Mouse (Mus musculus) bone marrow, adult 2 months (tissue): ENCODE measurements around the gene Hist1h4f. TPM values are rescaled to one million over a fixed set of nuclear protein-coding genes. Genes with fewer than 3 reads are reported as not detected.
"Not testable (repeated sequence)": the region's sequence is repeated elsewhere in the genome, so short reads cannot be mapped to it uniquely, and the experiment has no call there.

Source experiments
- H3K27ac ChIP-seq: fragments of 200-500 bp; 2 replicates; pipeline ENCODE4 v1.5.1; 2012; ENCODE audit warnings: low read depth, mild to moderate bottlenecking, control low read depth, inconsistent platforms, low read length; ENCODE audit not compliant: control insufficient read depth, poor library complexity, insufficient read depth
- H3K4me1 ChIP-seq: fragments of 200-500 bp; 2 replicates; pipeline ENCODE4 v1.6.1; 2011; ENCODE audit warnings: low read length; ENCODE audit not compliant: control insufficient read depth, insufficient read depth
- H3K4me3 ChIP-seq: fragments of 200-500 bp; replicated peaks from 2 replicates; pipeline ENCODE3; 2011; ENCODE audit warnings: mild to moderate bottlenecking, low read depth, low read length, control low read depth; ENCODE audit not compliant: control insufficient read depth
- CTCF ChIP-seq: fragments of 200-500 bp; IDR thresholded peaks from 2 replicates; pipeline ENCODE4 v1.5.1; 2011; ENCODE audit warnings: low read length, control low read depth; ENCODE audit not compliant: control insufficient read depth, insufficient read depth
- POLR2A ChIP-seq: fragments of 200-500 bp; IDR thresholded peaks from 2 replicates; pipeline ENCODE4 v1.6.1; 2011; ENCODE audit warnings: low read depth, mild to moderate bottlenecking, control low read depth, low read length, borderline replicate concordance; ENCODE audit not compliant: control insufficient read depth
- WGBS: fragments of 180-500 bp; shearing (Covaris S2); methylation state at CpG from one replicate; pipeline ENCODE4 v1.1.7; 2018; 5-methylcytosine and 5-hydroxymethylcytosine counted together
- polyA plus RNA-seq: library from polyadenylated mRNA; stranded (reverse); fragments of >200 nt; gene quantifications from 2 replicates; pipeline ENCODE4 v1.2.4, GENCODE M21; 2011; ENCODE audit warnings: low replicate concordance; ENCODE audit not compliant: missing spikeins, insufficient read depth, insufficient read length

Gene Hist1h4f
- polyA plus RNA-seq, 1 experiment, result 284 TPM

GRCm38 (mm10) chr13:23586940-23587225, 35.4 kb upstream of the Hist1h4f start:
- WGBS, result 4% methylated on average over 1 of the region's 1 CpGs
- no peak for TF ChIP-seq CTCF
- TF ChIP-seq POLR2A, result no peak
- peaks cover 3% of the 10 kb centered on the region; the same call in 1 of the 2 replicates for H3K4me1 ChIP-seq
- peak overlapping the region; percentile 89 for H3K27ac ChIP-seq
- H3K4me3 ChIP-seq, result peak overlapping the region; percentile 56

DNA sequence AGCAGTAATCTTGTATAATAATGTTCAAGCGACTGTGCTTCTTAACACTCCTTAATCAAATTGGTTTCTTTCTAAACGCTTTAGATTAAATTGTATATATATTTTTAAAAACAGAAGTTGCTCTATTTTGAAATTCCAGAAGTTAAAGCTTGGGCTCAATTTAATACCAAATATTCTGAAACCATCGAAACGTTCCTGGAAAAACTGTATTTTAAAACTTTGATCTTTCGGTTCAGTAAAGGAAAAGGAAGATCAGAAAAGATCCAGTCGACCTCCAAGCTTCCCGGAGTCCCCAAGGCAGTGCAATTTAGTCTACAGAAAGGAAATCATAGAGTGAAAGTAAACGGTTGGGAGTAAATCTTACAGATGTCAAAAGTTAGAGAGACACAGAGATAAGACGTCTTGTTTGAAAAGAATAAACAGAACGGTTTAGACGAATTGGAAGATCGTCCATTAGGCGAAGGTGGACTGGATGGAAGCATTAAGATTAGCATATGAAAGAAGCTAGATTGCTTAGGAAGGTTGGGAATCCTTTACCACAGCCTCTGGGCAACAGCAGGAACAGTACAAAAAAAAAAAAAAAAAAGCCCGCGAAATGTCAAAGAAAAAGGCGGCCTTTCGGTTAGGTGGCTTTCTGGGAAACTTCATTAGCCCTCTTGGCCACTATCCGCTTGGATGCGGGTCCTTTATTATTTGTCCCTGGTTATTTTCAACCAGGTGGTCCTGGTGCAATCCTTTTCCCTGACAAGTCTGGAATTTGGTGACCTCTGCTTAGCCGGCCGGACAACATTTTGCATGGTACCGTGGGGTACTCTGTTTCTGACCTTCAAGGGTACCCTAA, 34.9 kb upstream of the Hist1h4f start:
- 3% methylated on average over 22 of the region's 22 CpGs for WGBS
- Histone ChIP-seq H3K27ac (peak overlapping the region; percentile 89), H3K4me1 (peaks cover 3% of the 10 kb centered on the region; the same call in 1 of the 2 replicates), H3K4me3 (peak overlapping the region; percentile 56)
- TF ChIP-seq CTCF (no peak), POLR2A (no peak)

- Histone ChIP-seq H3K4me3 (peak overlapping the region; percentile 65), H3K27ac (peak overlapping the region; percentile 89)
- not testable (repeated sequence) for H3K4me1 ChIP-seq
- WGBS, result under 1% methylated on average over 35 of the region's 36 CpGs
- peak; percentile 92 for TF ChIP-seq POLR2A
These were observed 34.1 kb upstream of the Hist1h4f start for GRCm38 (mm10) chr13:23585442-23586098.

DNA sequence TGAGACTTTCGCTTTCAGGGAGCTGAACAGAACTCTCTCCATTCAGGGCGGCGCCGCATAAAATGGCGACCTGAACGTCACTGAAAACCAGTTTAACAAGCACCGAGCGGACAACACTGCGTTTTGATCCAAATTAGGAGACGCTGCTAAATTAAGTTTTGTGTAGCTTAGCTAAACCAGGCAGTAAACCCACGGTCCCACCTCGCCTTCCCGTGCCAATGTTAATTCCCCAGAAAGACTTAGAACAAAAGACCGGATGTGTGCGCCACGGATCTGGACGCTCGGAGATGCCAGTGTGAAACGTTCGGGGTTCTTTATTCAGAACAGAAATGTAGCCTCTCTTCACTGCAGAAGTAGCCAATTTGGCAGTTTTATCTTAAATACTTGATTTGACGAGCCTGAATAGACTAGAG, 33.6 kb upstream of the Hist1h4f start:
- TF ChIP-seq CTCF (no peak), POLR2A (0 out of 2 replicates have a peak, but pooled peaks have one; percentile 36)
- peaks cover 3% of the 10 kb centered on the region; the same call in 1 of the 2 replicates for H3K4me1 ChIP-seq
- H3K4me3 ChIP-seq, result peak overlapping the region; percentile 65
- WGBS, result under 1% methylated on average over 21 of the region's 21 CpGs
- peak overlapping the region; percentile 89 for H3K27ac ChIP-seq

DNA sequence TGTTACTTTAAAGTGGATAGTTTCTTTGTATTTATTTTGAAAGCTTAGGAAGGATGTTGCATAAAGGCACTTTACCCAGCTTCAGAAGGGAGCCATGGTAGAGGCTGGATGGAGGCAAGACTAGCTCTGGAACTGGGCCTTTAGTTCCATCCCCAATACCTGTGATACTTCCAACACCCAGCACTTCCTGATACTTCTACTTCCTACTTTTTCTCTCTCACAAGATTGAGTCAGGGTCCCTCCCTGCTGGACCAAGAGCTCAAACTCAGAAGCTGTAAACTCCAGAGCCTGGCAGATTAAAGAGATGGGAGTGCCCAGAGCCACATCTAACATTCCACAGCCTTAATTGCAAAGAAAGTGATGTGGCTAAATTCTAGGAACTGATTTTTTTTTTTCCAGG, 32.9 kb upstream of the Hist1h4f start:
- TF ChIP-seq POLR2A (no peak), CTCF (no peak)
- peak overlapping the region; percentile 70 for H3K27ac ChIP-seq
- peak overlapping the region; percentile 38 for H3K4me3 ChIP-seq
- peaks cover 3% of the 10 kb centered on the region; the same call in 1 of the 2 replicates for H3K4me1 ChIP-seq

DNA sequence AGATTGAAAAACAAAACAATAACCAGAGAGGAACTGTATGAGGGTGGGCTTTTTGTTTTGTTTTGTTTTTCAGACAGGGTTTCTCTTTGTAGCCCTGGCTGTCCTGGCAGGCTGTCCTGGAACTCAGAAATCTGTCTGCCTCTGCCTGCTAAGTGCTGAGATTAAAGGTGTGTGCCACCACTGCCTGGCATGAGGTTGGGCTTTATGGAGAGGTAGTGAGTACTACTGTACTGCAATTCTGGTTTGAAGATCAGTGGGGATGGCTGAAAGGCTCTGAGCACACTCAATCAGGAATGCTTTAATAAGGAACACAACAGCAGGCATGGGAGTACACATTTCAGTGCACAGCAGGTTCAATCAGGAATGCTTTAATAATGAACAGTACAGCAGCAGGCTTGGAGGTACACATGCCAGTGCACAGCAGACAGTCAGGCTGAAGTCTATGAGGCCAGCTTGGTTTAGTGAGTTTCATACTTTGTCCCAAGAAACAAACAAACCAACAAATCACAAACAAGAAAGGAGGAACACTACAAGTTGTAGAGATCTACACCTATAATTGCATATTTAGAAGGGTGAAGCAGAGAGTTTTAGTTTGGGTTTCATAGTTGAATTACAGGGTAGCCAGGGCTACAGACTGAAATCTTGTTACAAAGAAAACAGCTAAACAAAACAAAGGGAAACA, 32.1 kb upstream of the Hist1h4f start:
- TF ChIP-seq POLR2A (no peak), CTCF (no peak)
- H3K4me3 ChIP-seq, result no peak overlapping the region
- H3K4me1 ChIP-seq, result peaks cover 3% of the 10 kb centered on the region; the same call in 1 of the 2 replicates
- H3K27ac ChIP-seq, result peak overlapping the region; percentile 67; the same call in 1 of the 2 replicates

- Histone ChIP-seq H3K4me3 (peak overlapping the region; percentile 74), H3K27ac (peak overlapping the region; percentile 97), H3K4me1 (peaks cover 1% of the 10 kb centered on the region; the same call in 1 of the 2 replicates)
- TF ChIP-seq POLR2A, result no peak
- no peak for TF ChIP-seq CTCF
- 22% methylated on average over 6 of the region's 6 CpGs for WGBS
These were observed 31.0 kb upstream of the Hist1h4f start for GRCm38 (mm10) chr13:23582219-23583056.
